Mouse (Mus musculus) intestine, embryonic 16.5 days (tissue): ENCODE data around the gene Vwa3b. TPM values are rescaled to one million over a fixed set of nuclear protein-coding genes. Genes with fewer than 3 reads are reported as not detected.

Source experiments
- ATAC-seq: fragments of 200-750 bp; cut with Nextera tagmentation; 2 replicates; pipeline ENCODE4 v1.8.0; 2017; ENCODE audit warnings: moderate TSS enrichment, moderate library complexity
- H3K27ac ChIP-seq: fragments of 300-500 bp; sonication (generic); 2 replicates; pipeline ENCODE4 v1.5.1; 2014; ENCODE audit warnings: mild to moderate bottlenecking, low read length
- H3K27me3 ChIP-seq: fragments of 300-500 bp; sonication (generic); replicated peaks from 2 replicates; pipeline ENCODE4 v1.6.1; 2014; ENCODE audit warnings: low read length, control low read depth, mixed read lengths; ENCODE audit not compliant: control insufficient read depth, insufficient read depth
- H3K36me3 ChIP-seq: fragments of 300-500 bp; sonication (generic); 2 replicates; pipeline ENCODE4 v1.6.1; 2014; ENCODE audit warnings: low read length, control low read depth; ENCODE audit not compliant: control insufficient read depth, insufficient read depth
- H3K4me1 ChIP-seq: fragments of 300-500 bp; sonication (generic); 2 replicates; pipeline ENCODE4 v1.6.1; 2014; ENCODE audit warnings: low read length, control low read depth, mixed read lengths; ENCODE audit not compliant: control insufficient read depth, insufficient read depth
- H3K4me2 ChIP-seq: fragments of 300-500 bp; sonication (generic); 2 replicates; pipeline ENCODE4 v1.6.1; 2014; ENCODE audit warnings: low read depth, low read length, control low read depth
- H3K4me3 ChIP-seq: fragments of 300-500 bp; sonication (generic); 2 replicates; pipeline ENCODE4 v1.5.1; 2014; ENCODE audit warnings: mild to moderate bottlenecking, low read length
- H3K9ac ChIP-seq: fragments of 300-500 bp; sonication (generic); 2 replicates; pipeline ENCODE4 v1.6.1; 2014; ENCODE audit warnings: low read depth, low read length
- H3K9me3 ChIP-seq: fragments of 300-500 bp; sonication (generic); 2 replicates; pipeline ENCODE4 v1.6.1; 2016; ENCODE audit warnings: low read length, control low read depth; ENCODE audit not compliant: control insufficient read depth
- WGBS: fragments of 180-500 bp; shearing (Covaris S2); extraction: QIAGEN DNeasy Blood & Tissue Kit; methylation state at CpG from one replicate; pipeline ENCODE4 v1.1.7; 2014; 5-methylcytosine and 5-hydroxymethylcytosine counted together
- polyA plus RNA-seq: library from polyadenylated mRNA; unstranded; fragments of >200 nt; fragmentation: Nextera tagmentation; extraction: Ambion mirVana; gene quantifications from 2 replicates; pipeline ENCODE4 v1.2.1, GENCODE M21; 2015

Gene Vwa3b
- polyA plus RNA-seq, 1 experiment from 2014 or later: 1.7 TPM

DNA sequence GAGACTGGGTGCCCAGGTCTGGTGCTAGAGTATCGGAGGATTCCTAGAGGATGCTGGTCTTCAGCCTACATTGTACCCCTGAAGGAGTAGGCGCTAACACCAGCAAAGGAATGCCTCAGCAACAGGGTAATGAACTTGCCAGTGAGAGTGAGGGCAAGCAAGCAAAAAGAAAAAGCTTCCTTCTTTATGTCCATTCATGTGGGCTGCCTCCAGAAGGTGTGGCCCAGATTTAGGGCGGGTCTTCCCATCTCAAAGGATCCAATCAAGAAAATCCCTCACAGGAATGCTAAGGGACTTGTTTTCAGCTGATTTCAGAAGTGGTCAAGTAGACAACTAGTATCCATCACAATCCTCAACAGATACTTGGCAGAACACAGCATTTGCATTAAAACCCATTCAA, 16.8 kb downstream of the Vwa3b start:
- 93% methylated on average over 3 of the region's 3 CpGs for WGBS
- Histone ChIP-seq H3K27ac (no peak overlapping the region), H3K36me3 (no peaks in the 10 kb centered on the region), H3K4me3 (no peak overlapping the region), H3K9me3 (no peaks in the 10 kb centered on the region), H3K27me3 (no peaks in the 10 kb centered on the region), H3K4me1 (no peaks in the 10 kb centered on the region), H3K9ac (no peak overlapping the region), H3K4me2 (no peak overlapping the region)
- ATAC-seq: no peak

DNA sequence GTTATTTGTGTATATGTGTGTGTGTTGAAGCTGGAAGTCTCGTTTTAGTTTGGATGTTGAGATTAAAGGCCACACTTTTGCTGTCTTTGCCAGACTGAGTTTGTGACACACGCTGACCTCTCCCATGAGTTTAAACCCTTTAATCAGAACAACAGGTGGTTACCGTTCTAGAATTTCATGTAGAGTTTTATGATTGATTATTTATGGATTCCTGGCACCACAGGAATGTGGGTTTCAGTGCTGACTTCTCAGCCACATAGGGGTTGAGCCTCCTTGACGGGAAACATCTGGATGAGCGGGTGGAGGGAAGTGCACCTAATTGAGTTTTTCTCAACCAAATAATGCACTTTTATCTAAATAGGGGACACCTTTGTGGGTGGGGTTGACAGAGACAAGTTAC, 19.1 kb downstream of the Vwa3b start:
- no peak for ATAC-seq
- Histone ChIP-seq H3K9ac (no peak overlapping the region), H3K9me3 (no peaks in the 10 kb centered on the region), H3K4me2 (no peak overlapping the region), H3K27me3 (no peaks in the 10 kb centered on the region), H3K4me1 (no peaks in the 10 kb centered on the region), H3K27ac (no peak overlapping the region), H3K4me3 (no peak overlapping the region), H3K36me3 (no peaks in the 10 kb centered on the region)
- 50% methylated on average over 5 of the region's 5 CpGs for WGBS

- Histone ChIP-seq H3K9me3 (no peaks in the 10 kb centered on the region), H3K4me2 (no peak overlapping the region), H3K4me1 (no peaks in the 10 kb centered on the region), H3K36me3 (no peaks in the 10 kb centered on the region), H3K4me3 (no peak overlapping the region), H3K27ac (no peak overlapping the region), H3K27me3 (no peaks in the 10 kb centered on the region), H3K9ac (no peak overlapping the region)
- ATAC-seq: no peak; the same call in 1 of the 2 replicates
- 31% methylated on average over 4 of the region's 4 CpGs for WGBS
Measured at GRCm38 (mm10) chr1:37049159-37049558, 22.8 kb downstream of the Vwa3b start.

- Histone ChIP-seq H3K27ac (no peak overlapping the region), H3K4me3 (no peak overlapping the region), H3K36me3 (no peaks in the 10 kb centered on the region), H3K4me1 (no peaks in the 10 kb centered on the region), H3K9ac (no peak overlapping the region), H3K9me3 (no peaks in the 10 kb centered on the region), H3K27me3 (no peaks in the 10 kb centered on the region), H3K4me2 (no peak overlapping the region)
- 66% methylated on average over 4 of the region's 4 CpGs for WGBS
- ATAC-seq: no peak
Measured at GRCm38 (mm10) chr1:37053691-37054090, 27.3 kb downstream of the Vwa3b start.

- H3K27me3 ChIP-seq: no peaks in the 10 kb centered on the region
- H3K4me3 ChIP-seq: no peak overlapping the region
- no peak overlapping the region for H3K9ac ChIP-seq
- no peak for ATAC-seq
- no peaks in the 10 kb centered on the region; the same call in 1 of the 2 replicates for H3K4me1 ChIP-seq
- no peak overlapping the region for H3K27ac ChIP-seq
- 82% methylated on average over 6 of the region's 6 CpGs for WGBS
- no peak overlapping the region for H3K4me2 ChIP-seq
- no peaks in the 10 kb centered on the region for H3K9me3 ChIP-seq
- no peaks in the 10 kb centered on the region for H3K36me3 ChIP-seq
Measured at GRCm38 (mm10) chr1:37056831-37057561, 30.6 kb downstream of the Vwa3b start.

GRCm38 (mm10) chr1:37060856-37061255, 34.5 kb downstream of the Vwa3b start:
- Histone ChIP-seq H3K27me3 (no peaks in the 10 kb centered on the region), H3K9me3 (no peaks in the 10 kb centered on the region), H3K4me1 (no peaks in the 10 kb centered on the region; the same call in 1 of the 2 replicates), H3K27ac (0 out of 2 replicates have a peak overlapping the region, but pooled peaks have one; percentile 31), H3K36me3 (no peaks in the 10 kb centered on the region), H3K4me2 (no peak overlapping the region), H3K4me3 (no peak overlapping the region), H3K9ac (no peak overlapping the region; the same call in 1 of the 2 replicates)
- WGBS: 57% methylated on average over 5 of the region's 5 CpGs
- no peak for ATAC-seq

DNA sequence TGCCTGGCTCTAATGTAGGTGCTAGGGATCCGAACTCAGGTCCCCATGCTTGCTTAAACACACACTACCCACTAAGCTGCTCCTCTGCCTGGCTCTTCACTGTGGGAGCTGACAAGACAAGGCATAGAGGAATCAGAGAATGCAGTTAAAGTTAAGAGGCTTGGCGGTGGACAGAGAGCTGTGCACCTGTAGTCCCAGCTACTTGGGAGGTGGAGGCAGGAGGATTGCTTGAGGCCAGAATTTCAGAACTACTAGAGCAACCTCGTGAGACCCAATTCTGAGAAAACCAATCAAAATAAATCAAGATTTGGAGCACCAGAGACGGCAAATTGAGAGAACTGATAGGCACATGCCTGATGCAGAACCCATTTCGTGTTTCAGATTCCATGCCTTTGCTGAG, 36.7 kb downstream of the Vwa3b start:
- Histone ChIP-seq H3K36me3 (no peaks in the 10 kb centered on the region), H3K27ac (no peak overlapping the region), H3K4me1 (no peaks in the 10 kb centered on the region; the same call in 1 of the 2 replicates), H3K9ac (no peak overlapping the region), H3K4me2 (no peak overlapping the region), H3K27me3 (no peaks in the 10 kb centered on the region), H3K4me3 (no peak overlapping the region), H3K9me3 (no peaks in the 10 kb centered on the region)
- WGBS: 84% methylated on average over 5 of the region's 5 CpGs
- no peak for ATAC-seq

DNA sequence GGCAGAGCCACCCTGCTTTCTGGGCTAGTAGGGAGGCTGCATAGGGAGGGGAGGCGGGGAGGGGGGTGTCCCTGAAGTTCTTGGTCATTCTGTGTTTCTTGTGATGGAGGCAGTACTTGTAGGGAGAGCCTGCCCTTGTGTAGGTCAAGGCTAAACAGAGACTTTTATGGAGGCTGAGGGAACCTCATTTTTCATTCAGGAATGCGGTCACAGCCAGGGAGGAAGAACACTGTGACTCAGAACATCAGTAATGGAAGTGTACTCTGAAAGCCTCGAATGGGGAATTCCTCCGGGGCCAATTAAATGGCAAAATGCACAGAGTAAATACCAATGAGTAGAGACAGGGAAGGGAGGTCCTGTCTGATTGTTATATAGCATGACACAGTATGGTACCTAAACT, 37.4 kb downstream of the Vwa3b start:
- no peak overlapping the region for H3K27ac ChIP-seq
- 63% methylated on average over 4 of the region's 4 CpGs for WGBS
- H3K9ac ChIP-seq: no peak overlapping the region
- H3K4me3 ChIP-seq: no peak overlapping the region
- no peaks in the 10 kb centered on the region; the same call in 1 of the 2 replicates for H3K4me1 ChIP-seq
- no peaks in the 10 kb centered on the region for H3K27me3 ChIP-seq
- no peak for ATAC-seq
- no peak overlapping the region for H3K4me2 ChIP-seq
- H3K9me3 ChIP-seq: no peaks in the 10 kb centered on the region
- no peaks in the 10 kb centered on the region for H3K36me3 ChIP-seq

DNA sequence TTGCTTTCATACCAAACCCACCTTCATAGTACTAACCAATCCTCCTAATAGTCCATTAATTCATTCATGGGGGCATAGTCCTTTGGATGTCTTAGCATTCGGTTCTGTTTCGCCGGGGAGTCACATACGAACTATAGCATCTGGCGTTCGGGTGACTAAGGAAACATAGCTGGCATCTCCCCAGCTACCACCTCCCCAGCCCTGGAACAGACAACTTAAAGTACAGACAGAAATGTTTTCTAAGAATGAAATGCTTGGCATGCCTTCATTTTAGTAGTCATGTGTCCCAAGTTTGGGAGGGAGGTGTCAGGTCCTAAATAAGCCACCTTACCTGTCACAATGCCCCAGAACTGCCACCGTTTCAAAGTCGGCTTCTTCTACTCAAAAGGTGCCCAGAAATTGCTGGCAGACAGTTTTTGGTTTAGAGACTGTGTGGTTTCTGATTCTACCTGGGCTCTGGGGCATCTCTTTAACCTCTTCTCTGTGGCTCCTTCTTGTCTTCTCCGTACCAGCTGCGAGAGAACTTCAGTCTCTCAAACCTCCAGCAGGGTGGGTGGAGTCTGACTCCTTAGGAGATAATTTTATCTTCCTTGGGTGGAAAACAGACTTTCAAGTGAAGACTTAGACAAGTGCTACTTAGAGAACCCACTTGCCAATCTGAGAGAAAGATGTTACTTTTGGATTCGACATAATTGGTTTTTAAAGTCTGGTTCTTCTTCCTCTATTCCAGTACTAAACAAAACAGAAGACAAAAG, 39.4 kb downstream of the Vwa3b start:
- no peak overlapping the region for H3K9ac ChIP-seq
- no peak overlapping the region for H3K27ac ChIP-seq
- H3K36me3 ChIP-seq: no peaks in the 10 kb centered on the region
- no peak overlapping the region for H3K4me3 ChIP-seq
- H3K4me2 ChIP-seq: no peak overlapping the region
- 89% methylated on average over 11 of the region's 11 CpGs for WGBS
- no peaks in the 10 kb centered on the region for H3K9me3 ChIP-seq
- no peaks in the 10 kb centered on the region for H3K27me3 ChIP-seq
- no peaks in the 10 kb centered on the region; the same call in 1 of the 2 replicates for H3K4me1 ChIP-seq
- no peak for ATAC-seq
